Mouse (Mus musculus) hindbrain, embryonic 16.5 days (tissue): ENCODE data around the gene Alk. TPM values are rescaled to one million over a fixed set of nuclear protein-coding genes. Genes with fewer than 3 reads are reported as not detected.
A peak's percentile ranks its signal among the peaks of the same experiment; 100 is the strongest.

ENCODE experiments used
- ATAC-seq: fragments of 200-750 bp; cut with Nextera tagmentation; 2 replicates; pipeline ENCODE4 v1.8.0; 2017; ENCODE audit warnings: moderate TSS enrichment, moderate library complexity
- H3K27ac ChIP-seq: fragments of 300-500 bp; sonication (generic); 2 replicates; pipeline ENCODE4 v1.5.1; 2014; ENCODE audit warnings: low read depth, mild to moderate bottlenecking, control low read depth, low read length, moderate library complexity
- H3K27me3 ChIP-seq: fragments of 300-500 bp; sonication (generic); replicated peaks from 2 replicates; pipeline ENCODE4 v1.6.1; 2014; ENCODE audit warnings: low read length; ENCODE audit not compliant: control insufficient read depth, insufficient read depth
- H3K36me3 ChIP-seq: fragments of 300-500 bp; sonication (generic); 2 replicates; pipeline ENCODE4 v1.6.1; 2014; ENCODE audit warnings: mild to moderate bottlenecking, low read length, moderate library complexity, mixed read lengths; ENCODE audit not compliant: control insufficient read depth, insufficient read depth
- H3K4me1 ChIP-seq: fragments of 300-500 bp; sonication (generic); 2 replicates; pipeline ENCODE4 v1.6.1; 2014; ENCODE audit warnings: low read depth, low read length; ENCODE audit not compliant: control insufficient read depth, insufficient read depth
- H3K4me2 ChIP-seq: fragments of 300-500 bp; sonication (generic); 2 replicates; pipeline ENCODE4 v1.6.1; 2014; ENCODE audit warnings: mild to moderate bottlenecking, low read length, control low read depth, moderate library complexity
- H3K4me3 ChIP-seq: fragments of 300-500 bp; sonication (generic); 2 replicates; pipeline ENCODE4 v1.5.1; 2014; ENCODE audit warnings: mild to moderate bottlenecking, low read length, control low read depth, moderate library complexity
- H3K9ac ChIP-seq: fragments of 300-500 bp; sonication (generic); 2 replicates; pipeline ENCODE4 v1.6.1; 2014; ENCODE audit warnings: low read depth, mild to moderate bottlenecking, control low read depth, low read length, moderate library complexity
- H3K9me3 ChIP-seq: fragments of 300-500 bp; sonication (generic); 2 replicates; pipeline ENCODE4 v1.6.1; 2014; ENCODE audit warnings: mild to moderate bottlenecking, low read length, moderate library complexity; ENCODE audit not compliant: control insufficient read depth
- whole genome bisulfite sequencing: fragments of 180-500 bp; shearing (Covaris S2); extraction: QIAGEN DNeasy Blood & Tissue Kit; methylation state at CpG from one replicate; pipeline ENCODE4 v1.1.7; 2014; 5-methylcytosine and 5-hydroxymethylcytosine counted together
- polyA plus RNA-seq: library from polyadenylated mRNA; unstranded; fragments of >200 nt; fragmentation: Nextera tagmentation; extraction: Ambion mirVana; gene quantifications from 2 replicates; pipeline ENCODE4 v1.2.1, GENCODE M21; 2015

Gene Alk
- polyA plus RNA-seq, 1 experiment from 2014 or later, result 6.4 TPM

DNA sequence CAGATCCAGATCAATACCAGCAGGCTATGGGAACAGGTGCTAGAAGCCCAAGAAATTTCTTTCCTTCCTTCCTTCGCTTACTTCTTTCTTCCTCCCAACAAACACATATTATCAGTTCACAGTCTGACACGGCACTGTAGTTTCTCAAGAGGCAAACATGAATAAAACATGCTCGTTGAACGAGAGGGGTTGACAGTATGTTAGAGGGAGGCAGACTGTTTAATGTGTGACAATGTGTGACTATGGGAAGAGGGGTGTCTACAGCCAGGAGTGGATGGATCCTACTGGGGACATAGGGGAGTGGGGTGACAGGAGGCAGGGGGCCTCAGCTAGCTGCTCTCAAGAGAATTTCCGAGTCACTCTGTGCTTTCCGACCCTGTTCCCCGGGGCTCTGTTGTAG is 573.8 kb downstream of the Alk start:
- H3K4me1 ChIP-seq, result no peaks in the 10 kb centered on the region; the same call in 1 of the 2 replicates
- no peak overlapping the region for H3K4me2 ChIP-seq
- 63% methylated on average over 7 of the region's 7 CpGs for WGBS
- H3K9ac ChIP-seq, result no peak overlapping the region
- H3K4me3 ChIP-seq, result no peak overlapping the region
- H3K27ac ChIP-seq, result no peak overlapping the region
- H3K36me3 ChIP-seq, result no peaks in the 10 kb centered on the region
- no peaks in the 10 kb centered on the region for H3K9me3 ChIP-seq
- ATAC-seq, result no peak
- no peaks in the 10 kb centered on the region for H3K27me3 ChIP-seq

DNA sequence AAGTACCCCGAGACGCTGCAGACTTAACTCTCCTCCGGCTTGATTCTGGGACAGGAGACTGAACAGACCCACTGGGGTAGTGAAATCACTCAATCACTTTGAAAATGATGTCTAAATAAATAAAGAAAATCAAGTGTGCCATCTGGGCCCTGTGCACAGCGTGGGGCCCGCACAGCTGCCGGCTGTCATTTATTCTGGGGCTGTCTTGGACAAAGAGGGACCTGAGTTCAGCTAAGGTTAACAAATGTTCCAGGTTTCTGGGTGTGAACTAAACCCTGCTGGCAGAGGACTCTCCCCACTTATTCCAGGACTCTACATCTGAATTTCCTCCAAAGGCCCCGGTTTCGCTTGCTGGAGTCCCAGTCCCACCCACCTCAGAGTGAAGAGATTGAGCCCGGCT is 581.1 kb downstream of the Alk start:
- Histone ChIP-seq H3K4me2 (no peak overlapping the region), H3K9me3 (no peaks in the 10 kb centered on the region), H3K9ac (no peak overlapping the region), H3K4me3 (no peak overlapping the region), H3K4me1 (no peaks in the 10 kb centered on the region), H3K27me3 (no peaks in the 10 kb centered on the region), H3K27ac (no peak overlapping the region), H3K36me3 (no peaks in the 10 kb centered on the region)
- 53% methylated on average over 9 of the region's 9 CpGs for WGBS
- no peak for ATAC-seq

DNA sequence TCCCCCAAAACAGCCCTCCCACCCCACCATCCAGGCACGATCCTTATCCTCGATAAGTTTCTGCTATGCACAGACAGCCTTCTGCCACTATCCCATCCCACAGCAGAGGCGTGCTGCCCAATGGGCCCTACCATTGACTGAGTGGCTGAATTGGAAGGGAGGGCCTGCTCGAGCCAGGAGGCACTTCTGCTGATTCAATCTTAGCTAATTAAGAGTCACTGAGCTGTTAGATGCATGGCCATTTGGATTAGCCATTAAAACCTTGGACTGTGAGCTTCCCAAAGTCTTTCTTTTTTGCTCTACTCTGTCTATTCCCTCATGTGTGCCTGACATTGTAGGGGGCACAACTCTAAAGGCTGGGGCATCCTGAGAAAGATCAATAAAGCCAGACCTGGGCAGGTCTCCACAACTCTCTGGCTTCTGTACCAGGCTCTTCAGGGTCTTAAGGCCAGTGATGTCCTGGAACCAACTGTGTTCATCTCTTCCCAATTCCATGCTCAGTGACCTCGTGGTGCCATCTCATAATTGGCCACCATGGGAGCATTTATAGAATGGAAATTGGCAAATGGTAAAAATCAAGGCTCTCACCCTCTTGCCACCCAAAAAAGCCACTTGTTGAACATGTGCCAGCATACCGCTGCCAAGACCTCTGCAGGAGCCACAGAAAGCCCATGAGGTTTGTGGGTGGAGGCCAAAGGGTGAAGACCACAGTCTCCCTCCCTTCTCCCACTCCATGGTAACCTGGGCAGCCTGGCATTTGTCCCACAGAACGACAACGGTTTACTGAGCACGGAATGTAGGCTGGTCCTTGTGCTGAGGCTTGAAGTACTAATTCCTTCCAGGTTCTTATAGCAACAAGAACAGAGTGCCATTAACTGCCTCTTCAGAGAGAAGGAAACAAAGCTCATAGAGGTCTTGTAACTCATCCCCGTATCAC is 582.4 kb downstream of the Alk start:
- 71% methylated on average over 10 of the region's 10 CpGs for WGBS
- peak; percentile 90 for ATAC-seq
- no peaks in the 10 kb centered on the region for H3K36me3 ChIP-seq

DNA sequence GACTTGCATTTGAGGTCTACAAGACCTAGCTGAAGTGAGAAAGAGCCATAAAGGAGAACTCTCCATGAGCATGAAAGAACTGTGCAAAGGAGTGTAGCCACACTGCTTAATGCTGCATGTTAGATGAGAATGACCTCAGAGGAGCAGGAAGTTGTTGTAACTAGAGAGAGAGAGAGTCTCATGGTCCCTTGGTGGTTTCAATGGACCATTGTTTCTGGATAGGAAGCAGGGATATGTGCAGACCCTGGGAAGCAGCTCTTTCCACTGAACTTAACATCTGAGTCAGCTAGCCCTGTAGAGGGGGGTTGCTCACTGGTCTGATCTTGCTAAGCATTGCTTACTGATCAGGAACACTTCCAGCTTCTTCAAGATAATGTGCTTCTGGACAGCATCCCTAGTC is 587.1 kb downstream of the Alk start:
- Histone ChIP-seq H3K4me2 (no peak overlapping the region), H3K27me3 (no peaks in the 10 kb centered on the region), H3K9me3 (no peaks in the 10 kb centered on the region), H3K27ac (no peak overlapping the region), H3K9ac (no peak overlapping the region), H3K36me3 (no peaks in the 10 kb centered on the region), H3K4me1 (no peaks in the 10 kb centered on the region), H3K4me3 (no peak overlapping the region)
- ATAC-seq, result no peak

More for the DNA sequence above, 582.4 kb downstream of the Alk start:
- H3K9ac ChIP-seq, result no peak overlapping the region
- H3K4me1 ChIP-seq, result no peaks in the 10 kb centered on the region
- H3K4me2 ChIP-seq, result no peak overlapping the region
- no peaks in the 10 kb centered on the region for H3K27me3 ChIP-seq
- no peak overlapping the region for H3K27ac ChIP-seq
- H3K4me3 ChIP-seq, result no peak overlapping the region
- H3K9me3 ChIP-seq, result no peaks in the 10 kb centered on the region

DNA sequence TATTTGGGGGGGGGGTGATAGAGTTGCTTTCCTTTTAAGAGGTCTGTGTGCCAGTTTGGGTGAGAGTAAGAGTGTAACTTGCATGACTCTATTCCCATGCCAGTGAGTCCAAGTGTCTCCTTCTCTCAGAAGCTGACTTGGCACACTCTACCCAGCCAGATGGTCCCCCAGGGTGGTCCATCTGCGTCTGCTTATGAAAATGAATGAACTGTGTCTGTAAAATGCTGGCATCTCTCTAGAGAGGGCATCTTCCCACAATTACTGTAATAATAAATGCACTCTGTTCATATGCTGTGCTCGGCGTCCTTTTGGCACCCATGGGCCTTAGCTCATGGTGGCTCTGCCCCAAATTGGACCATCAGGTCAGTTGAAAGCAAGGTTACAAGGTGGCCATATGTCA is 589.2 kb downstream of the Alk start:
- no peak overlapping the region for H3K27ac ChIP-seq
- H3K36me3 ChIP-seq, result no peaks in the 10 kb centered on the region
- no peaks in the 10 kb centered on the region for H3K9me3 ChIP-seq
- no peak overlapping the region for H3K9ac ChIP-seq
- H3K4me3 ChIP-seq, result no peak overlapping the region
- no peak overlapping the region for H3K4me2 ChIP-seq
- peak; percentile 90 for ATAC-seq
- H3K4me1 ChIP-seq, result no peaks in the 10 kb centered on the region
- H3K27me3 ChIP-seq, result no peaks in the 10 kb centered on the region
- WGBS, result 57% methylated on average over 3 of the region's 3 CpGs

DNA sequence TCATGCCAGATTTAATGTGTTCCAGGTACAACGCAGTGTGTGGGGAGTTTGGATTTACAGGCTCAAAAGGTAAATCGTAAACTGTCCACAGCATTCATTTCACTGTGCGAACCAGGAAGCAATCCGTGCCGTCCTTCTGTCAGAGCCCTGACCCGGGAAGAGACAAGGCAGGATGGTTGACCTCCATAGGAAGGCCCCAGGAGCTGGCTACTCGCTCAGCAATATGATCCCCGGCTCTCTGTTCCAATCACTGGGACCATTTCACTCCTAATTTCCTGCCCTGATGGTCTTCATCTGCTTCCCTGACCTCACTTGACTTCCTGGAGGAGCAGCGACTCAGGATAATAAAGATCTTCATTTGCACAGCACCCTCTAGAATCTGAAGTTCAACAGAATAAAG is 591.7 kb downstream of the Alk start:
- no peak for ATAC-seq
- Histone ChIP-seq H3K4me1 (no peaks in the 10 kb centered on the region), H3K9ac (no peak overlapping the region), H3K4me3 (no peak overlapping the region), H3K27me3 (no peaks in the 10 kb centered on the region), H3K4me2 (no peak overlapping the region), H3K9me3 (no peaks in the 10 kb centered on the region), H3K27ac (no peak overlapping the region), H3K36me3 (no peaks in the 10 kb centered on the region)
- WGBS, result 86% methylated on average over 9 of the region's 9 CpGs

DNA sequence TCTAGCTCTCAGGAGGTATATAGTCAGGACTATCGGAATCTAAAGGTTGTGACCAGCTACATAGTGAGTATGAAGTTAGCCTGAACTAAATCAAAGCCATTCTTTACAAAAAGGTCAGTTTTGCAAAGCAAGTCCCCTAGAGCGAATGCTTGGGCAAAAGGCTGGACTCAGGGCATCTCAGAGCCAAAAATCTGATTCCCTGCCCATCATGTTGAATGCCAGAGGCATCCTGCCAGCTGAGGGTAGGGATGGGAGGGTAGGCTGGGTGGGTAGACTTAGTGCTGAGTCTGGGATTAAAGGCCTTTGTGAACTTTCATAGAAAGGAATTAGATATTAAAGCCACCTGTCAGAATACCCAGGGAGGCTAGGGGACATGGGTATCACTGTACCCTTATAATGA is 594.6 kb downstream of the Alk start:
- Histone ChIP-seq H3K36me3 (no peaks in the 10 kb centered on the region), H3K27me3 (no peaks in the 10 kb centered on the region), H3K4me3 (no peak overlapping the region), H3K9me3 (no peaks in the 10 kb centered on the region), H3K27ac (no peak overlapping the region), H3K4me2 (no peak overlapping the region), H3K4me1 (no peaks in the 10 kb centered on the region), H3K9ac (no peak overlapping the region)
- WGBS, result 81% methylated on average over 2 of the region's 2 CpGs
- ATAC-seq, result no peak

DNA sequence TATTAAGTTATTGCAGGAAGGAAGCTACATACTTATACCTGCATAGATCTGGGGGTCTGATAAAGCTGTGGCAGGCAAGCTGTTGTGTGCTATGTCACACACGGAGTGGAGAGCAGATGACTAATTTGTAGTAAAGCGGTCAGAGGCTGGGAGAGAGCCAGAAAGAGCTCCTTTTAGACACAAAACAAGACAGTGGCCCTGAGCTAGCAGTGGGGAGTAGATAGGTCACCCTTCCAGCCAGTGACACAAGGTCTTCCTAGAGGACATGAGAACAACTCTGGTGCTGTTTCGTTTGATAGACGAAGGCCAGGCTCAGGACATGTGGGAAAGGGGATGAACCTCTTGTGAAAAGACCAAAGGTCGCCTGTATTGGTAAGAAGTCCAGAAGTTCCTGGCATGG is 596.0 kb downstream of the Alk start:
- ATAC-seq, result no peak
- no peak overlapping the region for H3K9ac ChIP-seq
- 74% methylated on average over 5 of the region's 5 CpGs for WGBS
- no peaks in the 10 kb centered on the region for H3K36me3 ChIP-seq
- no peak overlapping the region for H3K4me2 ChIP-seq
- no peaks in the 10 kb centered on the region for H3K9me3 ChIP-seq
- H3K4me3 ChIP-seq, result no peak overlapping the region
- no peaks in the 10 kb centered on the region for H3K4me1 ChIP-seq
- H3K27ac ChIP-seq, result no peak overlapping the region
- no peaks in the 10 kb centered on the region for H3K27me3 ChIP-seq

DNA sequence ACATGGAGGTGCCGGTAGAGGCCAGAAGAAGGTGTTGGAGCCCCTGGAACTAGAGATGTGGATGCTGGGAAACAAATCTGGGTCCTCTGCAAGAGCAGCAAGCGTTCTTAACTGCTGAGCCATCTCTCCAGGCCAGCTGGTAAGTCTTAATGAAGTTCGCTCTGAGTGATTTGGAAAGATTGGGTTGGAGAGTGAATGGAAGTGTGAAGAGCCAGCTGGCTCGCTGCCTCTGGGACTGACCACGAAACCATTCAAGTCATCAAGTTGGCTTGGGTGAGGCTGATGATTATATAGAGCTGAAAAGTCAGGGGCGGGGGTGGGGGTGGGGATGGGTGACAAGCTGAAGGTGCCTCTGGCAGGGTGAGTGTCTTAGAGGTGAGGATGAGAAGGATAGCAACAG is 599.1 kb downstream of the Alk start:
- H3K36me3 ChIP-seq, result no peaks in the 10 kb centered on the region
- no peaks in the 10 kb centered on the region for H3K27me3 ChIP-seq
- H3K9me3 ChIP-seq, result no peaks in the 10 kb centered on the region
- H3K4me2 ChIP-seq, result no peak overlapping the region
- H3K4me3 ChIP-seq, result no peak overlapping the region
- no peaks in the 10 kb centered on the region for H3K4me1 ChIP-seq
- H3K27ac ChIP-seq, result no peak overlapping the region
- H3K9ac ChIP-seq, result no peak overlapping the region
- 65% methylated on average over 6 of the region's 6 CpGs for WGBS
- ATAC-seq, result peak; percentile 56; the same call in 1 of the 2 replicates
